In the genomic region with DNA sequence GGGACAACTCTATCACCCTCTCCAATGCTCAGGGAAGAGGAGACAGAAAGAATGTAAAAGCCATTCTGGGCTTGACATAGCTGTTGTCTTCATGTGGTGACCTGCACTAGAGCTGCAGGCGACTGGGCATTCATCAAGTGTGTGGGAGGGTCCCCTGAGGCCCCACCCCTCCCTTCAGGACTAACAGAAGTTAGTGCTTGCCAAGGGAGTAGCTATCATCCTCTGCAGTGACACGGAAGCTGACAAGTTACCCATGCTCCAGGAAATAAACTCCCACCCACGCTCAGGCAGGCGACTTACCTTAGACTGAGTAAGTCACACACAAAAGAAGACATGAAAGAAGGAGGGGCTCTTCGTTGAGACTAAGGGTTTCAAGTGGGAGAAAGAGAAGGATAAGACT, we compare ENCODE assay signal across 10 mouse cellular contexts.
"Had no signal": no experiment of that assay in that cellular context is flagged by ENCODE, and none has a peak within 500 bp of the region (broad histone marks: within the 10 kb centered on the region; RNA-seq: fewer than 3 reads in every experiment).

No protein-coding gene starts in this region.

- H3K9ac ChIP-seq: intestine, embryonic 15.5 days; limb, embryonic 13.5 days; liver, embryonic 14.5 days; midbrain, embryonic 12.5 days; neural tube, embryonic 15.5 days had no signal

- ATAC-seq: intestine, embryonic 15.5 days had no signal

- DNase-seq: kidney, adult 2 months; left cerebral cortex, postnatal 4 days; lung, adult 18-20 months; thymus, postnatal 14 days had no signal

- H3K9me3 ChIP-seq: intestine, embryonic 15.5 days; limb, embryonic 13.5 days; midbrain, embryonic 12.5 days; neural tube, embryonic 15.5 days had no signal

- H3K4me2 ChIP-seq: intestine, embryonic 15.5 days; limb, embryonic 13.5 days; midbrain, embryonic 12.5 days had no signal

- H3K36me3 ChIP-seq: intestine, embryonic 15.5 days; limb, embryonic 13.5 days; midbrain, embryonic 12.5 days; neural tube, embryonic 15.5 days had no signal

- H3K4me3 ChIP-seq: intestine, embryonic 15.5 days; limb, embryonic 13.5 days; midbrain, embryonic 12.5 days; myocyte; neural tube, embryonic 15.5 days had no signal

- H3K27ac ChIP-seq: intestine, embryonic 15.5 days; limb, embryonic 13.5 days; liver, embryonic 14.5 days; midbrain, embryonic 12.5 days; neural tube, embryonic 15.5 days had no signal

- H3K27me3 ChIP-seq: intestine, embryonic 15.5 days; limb, embryonic 13.5 days; midbrain, embryonic 12.5 days; neural tube, embryonic 15.5 days had no signal
